Mouse (Mus musculus): ENCODE data around the gene Trio. TPM values are rescaled to one million over a fixed set of nuclear protein-coding genes. Genes with fewer than 3 reads are reported as not detected.
A peak's percentile ranks its signal among the peaks of the same experiment; 100 is the strongest.
"Not testable (repeated sequence)": the region's sequence is repeated elsewhere in the genome, so short reads cannot be mapped to it uniquely, and the experiment has no call there.

Gene Trio
- polyA plus RNA-seq, 1 experiment from 2014 or later, result 45.4 TPM

DNA sequence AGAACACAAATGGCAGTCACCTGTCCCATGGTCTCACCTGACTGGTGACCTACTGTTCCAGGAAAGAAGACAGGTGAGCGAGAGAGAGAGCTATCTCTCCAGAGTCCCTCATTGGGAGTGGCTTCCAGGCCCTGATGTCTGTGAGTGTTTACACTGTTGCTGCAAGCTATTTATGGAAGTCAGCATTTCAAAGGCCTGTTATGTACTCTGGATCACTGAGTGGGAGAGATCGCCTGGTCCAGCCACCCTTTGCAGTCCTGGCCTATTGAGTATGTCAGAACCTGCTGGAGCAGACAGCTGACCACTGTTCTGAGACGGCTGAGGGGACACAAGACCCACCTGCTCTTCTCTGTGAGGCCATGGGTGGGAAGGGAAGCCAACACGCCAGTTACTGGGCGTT is 280.7 kb downstream of the Trio start:
- WGBS, result 89% methylated on average over 5 of the region's 5 CpGs
- Histone ChIP-seq H3K9me3 (replicated peaks; ENCODE audit: control insufficient read depth, low read length) (no peaks in the 10 kb centered on the region), H3K27ac (replicated peaks; ENCODE audit: low read depth, low read length) (no peak overlapping the region), H3K27me3 (ENCODE audit: control insufficient read depth, insufficient read depth, low read length) (no peaks in the 10 kb centered on the region), H3K4me3 (ENCODE audit: low read depth, low read length) (no peak overlapping the region), H3K36me3 (replicated peaks; ENCODE audit: control insufficient read depth, insufficient read depth, low read depth, low read length) (peaks cover 35% of the 10 kb centered on the region), H3K4me1 (ENCODE audit: control insufficient read depth, insufficient read depth, low read length) (no peaks in the 10 kb centered on the region), H3K9ac (replicated peaks; ENCODE audit: low read length) (no peak overlapping the region), H3K4me2 (ENCODE audit: low read depth, low read length) (no peak overlapping the region)
- DNase-seq (ENCODE audit: low spot score) (no peak), ATAC-seq (replicated peaks; ENCODE audit: insufficient number of reproducible peaks, low FRiP score, low TSS enrichment, low read depth) (no peak)

GRCm38 (mm10) chr15:27740080-27740479 is 285.6 kb downstream of the Trio start:
- H3K9ac ChIP-seq (replicated peaks; ENCODE audit: low read length), result no peak overlapping the region
- peaks cover 24% of the 10 kb centered on the region for H3K36me3 ChIP-seq (replicated peaks; ENCODE audit: control insufficient read depth, insufficient read depth, low read depth, low read length)
- no peaks in the 10 kb centered on the region for H3K9me3 ChIP-seq (replicated peaks; ENCODE audit: control insufficient read depth, low read length)
- DNase-seq (ENCODE audit: low spot score) (no peak), ATAC-seq (replicated peaks; ENCODE audit: insufficient number of reproducible peaks, low FRiP score, low TSS enrichment, low read depth) (no peak)
- H3K4me1 ChIP-seq (ENCODE audit: control insufficient read depth, insufficient read depth, low read length), result no peaks in the 10 kb centered on the region
- H3K27me3 ChIP-seq (ENCODE audit: control insufficient read depth, insufficient read depth, low read length), result no peaks in the 10 kb centered on the region
- no peak overlapping the region for H3K4me2 ChIP-seq (ENCODE audit: low read depth, low read length)
- H3K4me3 ChIP-seq (ENCODE audit: low read depth, low read length), result no peak overlapping the region
- 90% methylated on average over 7 of the region's 7 CpGs for WGBS
- H3K27ac ChIP-seq (replicated peaks; ENCODE audit: low read depth, low read length), result no peak overlapping the region

DNA sequence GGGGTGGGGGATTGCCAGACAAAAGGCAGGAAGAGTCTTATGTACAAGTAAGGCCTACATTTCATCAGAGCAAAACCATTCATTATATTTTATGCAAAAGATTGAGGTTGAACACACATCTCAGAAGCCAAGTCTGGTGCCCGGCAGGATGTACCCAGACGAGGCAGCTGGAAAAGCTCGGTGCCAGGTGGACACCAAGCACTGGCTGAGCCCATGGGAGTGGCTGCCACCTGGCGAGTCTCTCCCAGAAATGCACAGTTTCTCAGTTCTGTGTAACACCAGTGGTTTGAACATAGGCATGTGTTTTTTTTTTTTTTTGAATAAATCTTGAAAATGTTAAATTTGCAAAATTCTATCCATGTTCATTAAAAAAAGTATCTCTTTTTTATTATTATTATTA is 293.8 kb downstream of the Trio start:
- Histone ChIP-seq H3K27me3 (ENCODE audit: control insufficient read depth, insufficient read depth, low read length) (no peaks in the 10 kb centered on the region), H3K9me3 (replicated peaks; ENCODE audit: control insufficient read depth, low read length) (no peaks in the 10 kb centered on the region), H3K4me2 (ENCODE audit: low read depth, low read length) (no peak overlapping the region), H3K4me3 (ENCODE audit: low read depth, low read length) (no peak overlapping the region), H3K4me1 (ENCODE audit: control insufficient read depth, insufficient read depth, low read length) (no peaks in the 10 kb centered on the region), H3K27ac (replicated peaks; ENCODE audit: low read depth, low read length) (no peak overlapping the region), H3K9ac (replicated peaks; ENCODE audit: low read length) (no peak overlapping the region), H3K36me3 (replicated peaks; ENCODE audit: control insufficient read depth, insufficient read depth, low read depth, low read length) (peaks cover 8% of the 10 kb centered on the region)
- ATAC-seq (replicated peaks; ENCODE audit: insufficient number of reproducible peaks, low FRiP score, low TSS enrichment, low read depth), result no peak
- 90% methylated on average over 4 of the region's 4 CpGs for WGBS
- DNase-seq (ENCODE audit: low spot score), result no peak

- 86% methylated on average over 6 of the region's 6 CpGs for WGBS
- no peak overlapping the region for H3K27ac ChIP-seq (replicated peaks; ENCODE audit: low read depth, low read length)
These were observed 299.4 kb downstream of the Trio start for GRCm38 (mm10) chr15:27726228-27726627.

DNA sequence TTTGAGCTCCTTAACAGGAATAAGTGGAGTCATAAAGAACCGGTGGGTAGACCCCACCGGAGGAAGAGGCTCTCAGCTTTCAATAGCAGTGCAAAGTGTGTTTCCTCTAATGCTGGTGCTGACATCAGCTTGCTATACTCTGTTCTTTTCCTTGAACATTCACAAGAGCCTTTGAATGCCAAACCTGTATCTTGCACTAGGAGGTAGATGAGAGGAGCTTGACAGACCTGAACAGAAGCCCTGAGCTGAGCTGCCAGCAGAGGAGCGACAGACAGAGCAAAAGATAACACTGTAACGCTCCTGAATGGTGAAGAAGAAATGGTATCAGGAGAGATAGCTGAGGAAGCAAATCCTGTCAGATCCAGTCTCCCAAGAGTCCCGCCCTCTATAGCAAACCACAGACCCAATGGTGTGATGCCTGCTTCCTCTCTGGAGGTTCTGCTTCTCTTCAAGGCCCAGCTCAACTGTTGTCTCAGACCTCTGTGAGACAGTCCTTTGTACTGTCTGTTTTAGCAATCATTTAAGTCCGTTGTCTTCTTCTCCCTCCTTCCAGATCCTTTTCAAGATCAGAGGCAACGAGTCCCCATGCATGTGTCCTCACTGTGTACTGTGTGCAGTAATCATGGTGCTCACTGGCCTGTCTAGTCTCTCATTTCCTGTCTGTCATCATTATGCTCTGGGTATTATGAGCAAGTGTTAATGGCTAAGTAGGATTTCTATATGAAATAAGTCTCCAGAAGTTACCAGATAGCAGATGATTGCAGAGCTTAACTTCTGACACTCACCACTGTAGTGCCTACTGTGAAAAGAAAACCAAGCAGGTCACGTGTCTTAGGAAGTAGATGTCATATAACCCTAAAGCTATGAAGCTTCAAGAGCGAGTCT is 300.6 kb downstream of the Trio start:
- 0 out of 2 replicates have a peak overlapping the region, but pooled peaks have one; percentile 24 for H3K27ac ChIP-seq (replicated peaks; ENCODE audit: low read depth, low read length)
- WGBS, result 73% methylated on average over 9 of the region's 9 CpGs
- H3K27me3 ChIP-seq (ENCODE audit: control insufficient read depth, insufficient read depth, low read length), result no peaks in the 10 kb centered on the region
- no peak overlapping the region for H3K9ac ChIP-seq (replicated peaks; ENCODE audit: low read length)
- H3K4me1 ChIP-seq (ENCODE audit: control insufficient read depth, insufficient read depth, low read length), result no peaks in the 10 kb centered on the region
- no peaks in the 10 kb centered on the region for H3K36me3 ChIP-seq (replicated peaks; ENCODE audit: control insufficient read depth, insufficient read depth, low read depth, low read length)
- DNase-seq (ENCODE audit: low spot score), result no peak
- H3K9me3 ChIP-seq (replicated peaks; ENCODE audit: control insufficient read depth, low read length), result no peaks in the 10 kb centered on the region
- no peak overlapping the region for H3K4me2 ChIP-seq (ENCODE audit: low read depth, low read length)
- no peak overlapping the region for H3K4me3 ChIP-seq (ENCODE audit: low read depth, low read length)
- ATAC-seq (replicated peaks; ENCODE audit: insufficient number of reproducible peaks, low FRiP score, low TSS enrichment, low read depth), result no peak

More at GRCm38 (mm10) chr15:27726228-27726627, 299.4 kb downstream of the Trio start:
- Histone ChIP-seq H3K36me3 (replicated peaks; ENCODE audit: control insufficient read depth, insufficient read depth, low read depth, low read length) (no peaks in the 10 kb centered on the region), H3K27me3 (ENCODE audit: control insufficient read depth, insufficient read depth, low read length) (no peaks in the 10 kb centered on the region), H3K9ac (replicated peaks; ENCODE audit: low read length) (no peak overlapping the region), H3K4me1 (ENCODE audit: control insufficient read depth, insufficient read depth, low read length) (no peaks in the 10 kb centered on the region), H3K9me3 (replicated peaks; ENCODE audit: control insufficient read depth, low read length) (no peaks in the 10 kb centered on the region), H3K4me2 (ENCODE audit: low read depth, low read length) (no peak overlapping the region), H3K4me3 (ENCODE audit: low read depth, low read length) (no peak overlapping the region)
- ATAC-seq (replicated peaks; ENCODE audit: insufficient number of reproducible peaks, low FRiP score, low TSS enrichment, low read depth) (no peak), DNase-seq (ENCODE audit: low spot score) (no peak)

GRCm38 (mm10) chr15:27724298-27724697 is 301.4 kb downstream of the Trio start:
- DNase-seq (ENCODE audit: low spot score), result no peak
- Histone ChIP-seq H3K4me1 (ENCODE audit: control insufficient read depth, insufficient read depth, low read length) (no peaks in the 10 kb centered on the region), H3K36me3 (replicated peaks; ENCODE audit: control insufficient read depth, insufficient read depth, low read depth, low read length) (no peaks in the 10 kb centered on the region), H3K4me3 (ENCODE audit: low read depth, low read length) (no peak overlapping the region), H3K4me2 (ENCODE audit: low read depth, low read length) (no peak overlapping the region), H3K9ac (replicated peaks; ENCODE audit: low read length) (no peak overlapping the region), H3K27ac (replicated peaks; ENCODE audit: low read depth, low read length) (no peak overlapping the region), H3K27me3 (ENCODE audit: control insufficient read depth, insufficient read depth, low read length) (no peaks in the 10 kb centered on the region), H3K9me3 (replicated peaks; ENCODE audit: control insufficient read depth, low read length) (no peaks in the 10 kb centered on the region)
- no peak for ATAC-seq (replicated peaks; ENCODE audit: insufficient number of reproducible peaks, low FRiP score, low TSS enrichment, low read depth)
- 73% methylated on average over 6 of the region's 6 CpGs for WGBS

DNA sequence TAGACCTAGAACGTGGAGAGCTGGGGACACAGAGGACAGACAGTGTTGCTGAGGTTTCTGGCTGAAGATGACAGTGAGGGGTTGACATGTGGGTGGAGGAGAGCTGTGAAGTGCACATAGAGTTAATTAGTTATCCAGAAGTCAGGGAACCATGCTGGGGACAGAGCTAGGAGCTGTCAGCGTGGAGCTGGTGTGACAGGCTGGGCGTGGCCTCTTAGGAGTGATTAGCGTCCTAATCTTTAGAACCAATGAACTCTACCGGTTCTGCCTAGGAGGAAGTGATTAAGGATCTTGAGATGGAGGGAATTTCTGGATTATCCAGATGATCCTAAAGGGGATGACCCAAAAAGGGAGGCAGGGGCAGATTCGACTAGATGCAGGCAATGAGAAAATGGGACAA is 301.9 kb downstream of the Trio start:
- Histone ChIP-seq H3K4me1 (ENCODE audit: control insufficient read depth, insufficient read depth, low read length) (no peaks in the 10 kb centered on the region), H3K9ac (replicated peaks; ENCODE audit: low read length) (no peak overlapping the region), H3K36me3 (replicated peaks; ENCODE audit: control insufficient read depth, insufficient read depth, low read depth, low read length) (no peaks in the 10 kb centered on the region), H3K9me3 (replicated peaks; ENCODE audit: control insufficient read depth, low read length) (no peaks in the 10 kb centered on the region), H3K27ac (replicated peaks; ENCODE audit: low read depth, low read length) (no peak overlapping the region), H3K4me2 (ENCODE audit: low read depth, low read length) (no peak overlapping the region), H3K4me3 (ENCODE audit: low read depth, low read length) (no peak overlapping the region), H3K27me3 (ENCODE audit: control insufficient read depth, insufficient read depth, low read length) (no peaks in the 10 kb centered on the region)
- 62% methylated on average over 6 of the region's 6 CpGs for WGBS
- ATAC-seq (replicated peaks; ENCODE audit: insufficient number of reproducible peaks, low FRiP score, low TSS enrichment, low read depth) (no peak), DNase-seq (ENCODE audit: low spot score) (no peak)

- H3K4me1 ChIP-seq (ENCODE audit: control insufficient read depth, insufficient read depth, low read length); H3K4me2 ChIP-seq (ENCODE audit: low read depth, low read length); H3K9me3 ChIP-seq (replicated peaks; ENCODE audit: control insufficient read depth, low read length); DNase-seq (ENCODE audit: low spot score); H3K27me3 ChIP-seq (ENCODE audit: control insufficient read depth, insufficient read depth, low read length); H3K4me3 ChIP-seq (ENCODE audit: low read depth, low read length); H3K27ac ChIP-seq (replicated peaks; ENCODE audit: low read depth, low read length); H3K36me3 ChIP-seq (replicated peaks; ENCODE audit: control insufficient read depth, insufficient read depth, low read depth, low read length); H3K9ac ChIP-seq (replicated peaks; ENCODE audit: low read length); ATAC-seq (replicated peaks; ENCODE audit: insufficient number of reproducible peaks, low FRiP score, low TSS enrichment, low read depth): not testable (repeated sequence)
- WGBS, result 87% methylated on average over 8 of the region's 8 CpGs
These were observed 305.4 kb downstream of the Trio start for GRCm38 (mm10) chr15:27720297-27720696.
